Mouse (Mus musculus) forebrain, embryonic 10.5 days (tissue): ENCODE data around the gene Gpr55. TPM values are rescaled to one million over a fixed set of nuclear protein-coding genes. Genes with fewer than 3 reads are reported as not detected.

ENCODE experiments used
- DNase-seq: peaks from one replicate; pipeline ENCODE4 v3.0.0-alpha.2; 2017; ENCODE audit warnings: low spot score; ENCODE audit errors: extremely low spot score
- H3K27ac ChIP-seq: fragments of 300-500 bp; sonication (generic); 2 replicates; pipeline ENCODE4 v1.5.1; 2016; ENCODE audit warnings: mild to moderate bottlenecking
- H3K27me3 ChIP-seq: fragments of 300-500 bp; sonication (generic); 2 replicates; pipeline ENCODE4 v1.6.1; 2016; ENCODE audit warnings: mild to moderate bottlenecking; ENCODE audit not compliant: poor library complexity, severe bottlenecking
- H3K36me3 ChIP-seq: fragments of 300-500 bp; sonication (generic); replicated peaks from 2 replicates; pipeline ENCODE4 v1.6.1; 2016; ENCODE audit warnings: mild to moderate bottlenecking, moderate library complexity
- H3K4me1 ChIP-seq: fragments of 300-500 bp; sonication (generic); 2 replicates; pipeline ENCODE4 v1.6.1; 2016
- H3K4me3 ChIP-seq: fragments of 300-500 bp; sonication (generic); 2 replicates; pipeline ENCODE4 v1.5.1; 2016; ENCODE audit warnings: mild to moderate bottlenecking, moderate library complexity
- H3K9me3 ChIP-seq: fragments of 300-500 bp; sonication (generic); 2 replicates; pipeline ENCODE4 v1.6.1; 2016; ENCODE audit warnings: mild to moderate bottlenecking, moderate library complexity
- WGBS: fragments of 180-500 bp; shearing (Covaris S2); methylation state at CpG from one replicate; pipeline ENCODE4 v1.1.7; 2016; 5-methylcytosine and 5-hydroxymethylcytosine counted together
- polyA plus RNA-seq: library from polyadenylated mRNA; unstranded; fragments of >200 nt; fragmentation: Nextera tagmentation; extraction: Ambion mirVana; gene quantifications from 2 replicates; pipeline ENCODE4 v1.2.1, GENCODE M21; 2016

Gene Gpr55
- polyA plus RNA-seq, 1 experiment from 2014 or later = not detected

DNA sequence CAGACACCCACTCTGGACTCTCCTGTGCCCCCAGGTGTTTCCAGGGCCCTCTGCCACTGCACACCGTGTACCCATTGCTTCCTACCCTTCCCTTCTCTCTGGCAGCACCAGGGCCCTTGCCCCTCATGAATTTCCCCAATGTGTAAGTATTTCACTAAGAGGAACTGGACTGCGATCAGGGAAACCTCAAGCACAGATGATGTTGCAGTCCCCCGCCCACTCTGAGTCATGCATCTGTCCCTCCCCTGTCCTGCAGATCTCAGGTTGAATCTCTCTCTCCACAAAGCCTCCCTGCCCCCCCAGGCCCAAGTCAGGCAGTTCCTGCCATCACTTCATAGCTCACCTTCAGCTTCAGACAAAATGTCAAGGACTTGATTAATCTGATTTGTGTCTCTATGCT is 16.9 kb upstream of the Gpr55 start:
- WGBS = 95% methylated on average over 3 of the region's 3 CpGs
- Histone ChIP-seq H3K27me3 (no peaks in the 10 kb centered on the region), H3K27ac (no peak overlapping the region), H3K4me1 (no peaks in the 10 kb centered on the region), H3K36me3 (no peaks in the 10 kb centered on the region), H3K4me3 (no peak overlapping the region), H3K9me3 (no peaks in the 10 kb centered on the region)
- DNase-seq = no peak

DNA sequence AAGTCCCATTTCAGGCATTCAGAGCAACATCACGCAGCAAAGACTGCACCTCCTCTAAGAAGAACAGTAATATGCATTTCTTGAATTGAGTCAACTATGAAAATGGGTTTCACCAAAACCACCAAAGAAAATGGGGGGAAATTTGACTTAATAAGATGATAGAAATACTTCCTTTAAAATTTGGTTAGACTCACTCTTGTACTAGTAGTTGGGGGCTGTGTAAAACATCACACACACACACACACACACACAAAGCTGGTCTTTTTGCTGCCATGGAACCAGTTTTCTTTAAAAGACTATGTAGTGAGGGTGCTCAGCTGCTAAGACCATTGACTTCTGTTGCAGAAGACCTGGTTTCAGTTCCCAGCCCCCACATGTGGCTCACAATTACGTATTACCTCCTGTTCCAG is 12.7 kb upstream of the Gpr55 start:
- WGBS = 93% methylated on average over 2 of the region's 2 CpGs

DNA sequence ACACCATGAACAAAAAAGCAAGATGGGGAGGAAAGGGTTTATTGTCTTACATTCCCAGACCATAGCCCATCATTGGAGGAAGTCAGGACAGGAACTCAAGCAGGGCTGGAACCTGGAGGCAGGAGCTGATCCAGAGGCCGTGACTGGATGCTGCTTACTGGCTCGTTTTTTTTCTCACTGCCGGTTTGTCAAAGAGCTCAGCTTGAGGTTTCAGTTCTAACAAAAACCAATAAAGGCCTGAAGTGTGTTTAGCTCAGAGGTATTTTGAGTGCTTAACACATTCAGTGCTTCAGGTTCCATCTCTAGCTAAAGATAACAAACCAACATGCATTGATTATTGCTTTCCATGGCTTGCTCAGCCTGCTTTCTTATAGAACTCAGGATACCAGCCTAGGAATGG is 11.5 kb upstream of the Gpr55 start:
- Histone ChIP-seq H3K4me1 (no peaks in the 10 kb centered on the region), H3K9me3 (no peaks in the 10 kb centered on the region), H3K4me3 (no peak overlapping the region), H3K27me3 (no peaks in the 10 kb centered on the region), H3K36me3 (no peaks in the 10 kb centered on the region), H3K27ac (no peak overlapping the region)
- 82% methylated on average over 3 of the region's 3 CpGs for WGBS
- DNase-seq = no peak

More for the DNA sequence above, 12.7 kb upstream of the Gpr55 start:
- Histone ChIP-seq H3K4me1 (no peaks in the 10 kb centered on the region), H3K27me3 (no peaks in the 10 kb centered on the region), H3K27ac (no peak overlapping the region), H3K9me3 (no peaks in the 10 kb centered on the region), H3K36me3 (no peaks in the 10 kb centered on the region), H3K4me3 (no peak overlapping the region)
- no peak for DNase-seq

DNA sequence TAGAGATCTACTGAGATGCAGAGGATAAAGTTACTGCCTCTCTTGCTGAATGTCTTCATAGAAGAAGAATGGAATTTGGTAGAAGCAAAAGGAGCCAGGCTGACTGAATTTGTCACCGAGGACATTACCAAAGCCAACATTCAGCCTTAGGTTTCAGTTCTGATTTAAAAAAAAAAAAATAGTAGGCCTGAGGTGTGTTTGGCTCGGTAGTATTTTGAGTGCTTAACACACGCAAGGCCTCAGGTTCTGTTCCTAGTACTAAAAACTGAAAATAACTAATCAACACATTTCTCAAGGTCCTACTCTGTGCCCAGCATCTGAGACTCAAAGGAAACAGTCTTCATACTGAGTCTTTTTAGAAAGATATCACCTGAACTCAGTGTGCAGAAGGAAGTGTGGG is 10.3 kb upstream of the Gpr55 start:
- 92% methylated on average over 3 of the region's 3 CpGs for WGBS
- no peaks in the 10 kb centered on the region for H3K36me3 ChIP-seq
- no peaks in the 10 kb centered on the region for H3K27me3 ChIP-seq

DNA sequence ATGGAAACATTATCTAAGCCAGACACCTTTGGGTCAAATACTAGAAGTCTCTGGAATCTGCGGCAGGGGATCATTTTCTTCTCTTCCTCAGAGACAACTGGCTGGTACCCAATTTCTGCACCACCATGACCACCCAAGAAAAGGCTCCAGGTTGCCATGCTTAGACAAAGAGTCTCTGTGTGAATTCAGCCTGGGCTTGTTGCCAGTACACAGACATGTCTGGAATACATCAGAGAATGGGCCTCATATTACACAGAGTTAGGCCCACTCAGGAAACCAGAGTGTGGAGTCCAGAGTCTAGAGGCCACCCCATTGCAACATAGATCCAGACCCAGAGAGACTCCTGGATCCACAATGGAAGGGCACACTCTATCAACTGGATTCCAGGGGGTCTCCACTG is 8.7 kb upstream of the Gpr55 start:
- Histone ChIP-seq H3K4me3 (no peak overlapping the region), H3K27me3 (no peaks in the 10 kb centered on the region), H3K4me1 (no peaks in the 10 kb centered on the region), H3K36me3 (no peaks in the 10 kb centered on the region), H3K9me3 (no peaks in the 10 kb centered on the region), H3K27ac (no peak overlapping the region)
- 86% methylated on average over 1 of the region's 1 CpGs for WGBS
- no peak for DNase-seq

More for the DNA sequence above, 10.3 kb upstream of the Gpr55 start:
- no peak for DNase-seq
- Histone ChIP-seq H3K27ac (no peak overlapping the region), H3K9me3 (no peaks in the 10 kb centered on the region), H3K4me3 (no peak overlapping the region), H3K4me1 (no peaks in the 10 kb centered on the region)

DNA sequence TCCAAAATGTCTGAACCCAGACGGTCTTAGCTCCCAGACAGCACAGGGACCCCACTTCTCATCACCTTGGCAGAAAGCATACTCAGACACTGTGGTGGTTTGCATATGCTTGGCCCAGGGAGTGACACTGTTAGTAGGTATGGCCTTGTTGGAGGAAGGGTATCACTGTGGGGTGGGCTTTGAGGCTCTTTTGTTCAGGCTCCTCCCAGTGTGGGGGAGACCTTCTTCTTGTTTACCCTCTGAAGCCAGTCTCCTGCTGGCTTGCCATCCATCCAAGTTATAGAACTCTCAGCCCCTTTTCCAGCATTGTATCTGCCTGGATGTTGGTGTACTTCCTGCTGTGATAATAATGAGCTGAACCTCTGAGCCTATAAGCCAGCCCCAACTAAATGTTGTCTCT is 8.3 kb upstream of the Gpr55 start:
- no peak overlapping the region for H3K27ac ChIP-seq
- H3K4me3 ChIP-seq = no peak overlapping the region
- no peaks in the 10 kb centered on the region for H3K4me1 ChIP-seq
- 86% methylated on average over 1 of the region's 1 CpGs for WGBS
- no peaks in the 10 kb centered on the region for H3K36me3 ChIP-seq
- no peaks in the 10 kb centered on the region for H3K9me3 ChIP-seq
- no peaks in the 10 kb centered on the region for H3K27me3 ChIP-seq
- DNase-seq = no peak

DNA sequence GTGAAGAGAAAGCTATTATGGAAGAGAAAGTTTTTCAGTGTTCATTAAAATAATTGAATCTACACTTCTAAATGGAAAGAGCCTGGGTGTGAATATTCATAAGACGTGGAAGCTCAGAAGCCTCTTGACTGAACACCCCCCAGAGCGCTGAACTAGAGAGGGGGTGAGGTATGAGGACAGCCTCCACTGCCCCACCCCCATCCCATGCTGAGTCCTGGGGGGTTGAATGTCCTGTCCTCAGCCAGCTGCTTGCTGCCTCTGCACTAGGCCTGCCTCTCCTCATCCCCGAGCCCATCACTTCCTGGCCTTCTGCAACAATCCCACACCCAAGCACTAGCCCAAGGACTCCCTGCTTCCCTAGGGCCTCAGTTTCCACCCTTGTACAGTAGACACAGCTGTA is 5.0 kb upstream of the Gpr55 start:
- WGBS = 80% methylated on average over 3 of the region's 3 CpGs
- Histone ChIP-seq H3K4me1 (no peaks in the 10 kb centered on the region), H3K36me3 (no peaks in the 10 kb centered on the region), H3K9me3 (no peaks in the 10 kb centered on the region), H3K27me3 (no peaks in the 10 kb centered on the region), H3K27ac (no peak overlapping the region), H3K4me3 (no peak overlapping the region)
- no peak for DNase-seq

DNA sequence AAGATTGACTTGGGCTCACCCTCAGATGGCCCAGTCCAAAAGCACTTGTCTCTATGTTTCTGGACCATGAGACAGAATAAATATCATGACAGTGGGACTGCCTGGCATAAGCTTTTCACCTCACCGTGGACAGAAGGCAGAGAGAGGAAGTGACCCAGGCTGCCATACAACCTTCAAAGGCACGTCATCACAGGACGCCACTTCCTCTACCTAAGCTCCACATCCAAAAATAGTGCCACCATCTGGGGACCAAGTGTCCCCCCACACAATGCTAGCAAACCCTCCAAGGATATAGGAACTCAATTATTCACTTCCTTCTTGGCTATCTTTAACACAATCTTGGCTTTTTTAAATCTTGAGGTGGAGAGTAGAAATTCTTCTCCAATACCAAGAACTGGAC is 1.3 kb upstream of the Gpr55 start:
- Histone ChIP-seq H3K27me3 (no peaks in the 10 kb centered on the region), H3K4me3 (no peak overlapping the region), H3K9me3 (no peaks in the 10 kb centered on the region), H3K36me3 (no peaks in the 10 kb centered on the region), H3K27ac (no peak overlapping the region), H3K4me1 (no peaks in the 10 kb centered on the region)
- WGBS = 88% methylated on average over 3 of the region's 3 CpGs
- DNase-seq = no peak

DNA sequence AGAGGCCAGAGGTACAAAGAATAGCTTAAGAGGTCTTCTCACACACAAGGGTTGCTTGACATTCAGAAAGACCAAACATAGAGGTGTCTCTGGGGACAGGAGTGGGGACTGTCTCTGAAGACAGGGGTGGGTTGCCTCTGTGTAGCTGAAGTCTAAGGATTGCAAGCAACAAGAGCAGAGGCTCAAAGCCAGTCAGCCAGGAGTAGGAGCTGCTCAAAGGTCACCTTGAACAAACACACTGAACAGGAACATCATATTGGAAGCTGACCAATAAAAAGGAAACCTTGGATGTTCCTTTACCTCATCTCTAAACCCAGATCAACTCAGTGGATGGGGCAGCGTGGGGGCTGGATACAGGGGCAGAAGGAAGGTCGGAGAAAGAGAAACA is 924 bp downstream of the Gpr55 start:
- no peaks in the 10 kb centered on the region for H3K27me3 ChIP-seq
- H3K9me3 ChIP-seq = no peaks in the 10 kb centered on the region
- no peak overlapping the region for H3K4me3 ChIP-seq
- WGBS = 76% methylated on average over 2 of the region's 2 CpGs
- no peaks in the 10 kb centered on the region for H3K4me1 ChIP-seq
- DNase-seq = no peak
- no peak overlapping the region for H3K27ac ChIP-seq
- no peaks in the 10 kb centered on the region for H3K36me3 ChIP-seq

DNA sequence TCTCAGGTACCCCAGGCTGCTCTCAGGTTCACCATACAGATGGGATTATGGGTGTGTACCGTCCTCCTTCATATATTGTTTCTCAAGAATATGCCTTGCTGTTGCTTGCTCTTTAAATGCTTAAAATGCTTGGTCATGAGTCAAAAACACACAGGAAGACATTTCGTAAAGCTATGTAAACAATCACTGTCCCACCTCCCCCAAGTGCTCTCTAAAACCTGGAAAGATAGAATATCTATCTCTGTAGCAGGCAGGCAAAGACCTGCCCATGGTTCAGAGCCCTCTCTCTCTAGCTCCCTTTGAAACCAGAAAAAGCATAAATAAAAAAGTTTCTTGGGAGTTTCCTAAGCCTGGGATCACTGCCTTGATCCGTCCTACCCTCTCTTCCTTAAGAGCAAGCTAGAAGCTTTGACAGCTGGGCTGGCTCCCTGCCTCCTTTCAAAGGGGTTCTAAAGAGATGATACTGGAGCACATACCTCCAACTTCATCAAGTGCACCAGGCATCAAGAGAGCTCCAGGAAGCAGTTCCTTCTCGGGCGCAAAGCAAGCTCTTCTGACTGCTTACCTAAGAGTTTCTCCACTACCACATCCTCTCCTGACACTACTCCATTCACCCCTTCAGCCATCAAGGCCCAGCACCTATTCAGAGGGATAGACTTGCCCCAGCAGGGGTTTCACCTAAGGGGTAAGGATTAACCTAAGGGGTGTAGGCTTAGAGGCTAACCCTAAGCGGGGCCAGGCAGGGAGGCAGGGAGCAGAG is 1.5 kb downstream of the Gpr55 start:
- no peak overlapping the region for H3K4me3 ChIP-seq
- H3K27ac ChIP-seq = no peak overlapping the region
- DNase-seq = no peak
- WGBS = 68% methylated on average over 6 of the region's 6 CpGs
- H3K27me3 ChIP-seq = no peaks in the 10 kb centered on the region
- H3K36me3 ChIP-seq = no peaks in the 10 kb centered on the region
- no peaks in the 10 kb centered on the region for H3K4me1 ChIP-seq
- no peaks in the 10 kb centered on the region for H3K9me3 ChIP-seq

DNA sequence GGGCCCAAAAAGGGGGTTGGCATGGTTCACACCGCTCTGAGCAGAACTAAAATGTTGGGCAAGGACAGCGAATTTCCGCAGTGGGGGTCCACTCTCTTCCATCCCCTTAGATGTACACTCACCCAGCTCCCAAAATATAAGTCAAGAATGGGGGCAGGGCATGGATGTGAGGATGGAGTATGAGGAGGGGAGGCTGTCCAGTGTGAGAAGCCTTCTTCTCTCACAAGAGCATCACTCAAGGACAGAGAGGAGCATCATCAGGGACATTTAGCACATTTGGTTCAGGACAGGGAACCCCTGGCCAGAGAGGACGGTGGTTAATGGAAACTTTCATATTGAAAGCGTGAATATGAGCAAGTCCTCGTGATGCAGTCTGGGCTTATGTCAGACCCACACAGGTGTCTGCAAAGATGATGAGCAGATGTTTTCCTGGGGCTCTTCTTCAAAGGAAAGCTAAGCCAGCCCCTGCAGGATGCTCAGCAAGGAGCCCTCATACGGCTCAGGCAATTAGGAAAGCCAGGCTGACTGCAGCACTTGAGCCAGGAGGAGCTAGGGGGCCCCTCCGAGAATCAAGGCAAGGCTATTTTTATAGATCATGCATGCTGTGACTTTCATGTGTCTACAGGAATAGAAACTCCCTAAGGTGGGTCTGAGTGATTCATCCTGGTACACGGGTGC is 2.7 kb downstream of the Gpr55 start:
- Histone ChIP-seq H3K36me3 (no peaks in the 10 kb centered on the region), H3K4me1 (no peaks in the 10 kb centered on the region), H3K4me3 (no peak overlapping the region), H3K27me3 (no peaks in the 10 kb centered on the region), H3K9me3 (no peaks in the 10 kb centered on the region), H3K27ac (no peak overlapping the region)
- 68% methylated on average over 9 of the region's 9 CpGs for WGBS
- DNase-seq = no peak

DNA sequence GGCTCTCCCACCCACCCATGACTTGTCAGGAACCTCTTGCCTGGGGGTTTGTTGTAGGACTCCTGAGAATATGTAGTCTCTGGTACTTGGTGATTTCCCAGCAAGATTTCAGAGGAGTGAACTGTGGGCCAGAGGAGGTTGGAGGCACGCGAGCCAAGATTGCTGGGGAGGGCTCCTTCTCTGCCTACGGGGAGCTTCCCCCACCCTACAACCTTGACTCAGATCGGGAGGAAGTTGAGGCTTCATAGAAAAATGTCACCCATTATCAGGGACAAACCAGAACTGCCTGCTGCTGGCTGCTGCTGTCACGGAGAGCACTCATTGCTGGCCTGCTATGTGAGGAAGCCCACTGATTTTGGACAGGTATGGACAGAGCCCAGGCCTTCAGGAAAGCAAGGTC is 3.5 kb downstream of the Gpr55 start:
- H3K9me3 ChIP-seq = no peaks in the 10 kb centered on the region
- H3K27me3 ChIP-seq = no peaks in the 10 kb centered on the region
- H3K36me3 ChIP-seq = no peaks in the 10 kb centered on the region
- no peak for DNase-seq
- H3K4me1 ChIP-seq = no peaks in the 10 kb centered on the region
- H3K4me3 ChIP-seq = no peak overlapping the region
- 91% methylated on average over 5 of the region's 5 CpGs for WGBS
- no peak overlapping the region for H3K27ac ChIP-seq

DNA sequence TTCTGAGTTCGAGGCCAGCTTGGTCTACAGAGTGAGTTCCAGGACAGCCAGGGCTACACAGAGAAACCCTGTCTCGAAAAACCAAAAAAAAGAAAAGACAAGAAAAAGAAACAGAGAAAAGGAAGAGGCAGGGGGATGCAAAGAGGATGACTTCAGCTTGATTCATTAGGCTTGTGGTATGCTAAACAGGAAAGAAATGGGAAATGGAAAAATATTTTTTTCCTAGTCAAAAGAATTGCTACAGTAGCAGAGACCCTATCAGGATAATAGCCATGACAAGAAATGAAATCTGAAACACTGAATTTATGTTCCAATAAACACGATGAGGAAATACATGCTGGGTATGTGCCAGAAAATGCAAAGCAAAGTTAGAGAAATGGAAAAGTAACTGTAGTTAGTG is 5.7 kb downstream of the Gpr55 start:
- no peaks in the 10 kb centered on the region for H3K4me1 ChIP-seq
- no peak overlapping the region for H3K27ac ChIP-seq
- H3K36me3 ChIP-seq = no peaks in the 10 kb centered on the region
- no peaks in the 10 kb centered on the region for H3K9me3 ChIP-seq
- no peak overlapping the region for H3K4me3 ChIP-seq
- no peaks in the 10 kb centered on the region for H3K27me3 ChIP-seq
- 86% methylated on average over 3 of the region's 3 CpGs for WGBS
- no peak for DNase-seq
